Mouse (Mus musculus) brain, embryonic 18.5 days (tissue): Measurements from ENCODE around the gene Auts2.

ENCODE experiments used
- DNase-seq: peaks from one replicate; pipeline ENCODE4 v3.0.0-alpha.2; 2012; ENCODE audit warnings: low read depth, low spot score

Auts2 gene

DNA sequence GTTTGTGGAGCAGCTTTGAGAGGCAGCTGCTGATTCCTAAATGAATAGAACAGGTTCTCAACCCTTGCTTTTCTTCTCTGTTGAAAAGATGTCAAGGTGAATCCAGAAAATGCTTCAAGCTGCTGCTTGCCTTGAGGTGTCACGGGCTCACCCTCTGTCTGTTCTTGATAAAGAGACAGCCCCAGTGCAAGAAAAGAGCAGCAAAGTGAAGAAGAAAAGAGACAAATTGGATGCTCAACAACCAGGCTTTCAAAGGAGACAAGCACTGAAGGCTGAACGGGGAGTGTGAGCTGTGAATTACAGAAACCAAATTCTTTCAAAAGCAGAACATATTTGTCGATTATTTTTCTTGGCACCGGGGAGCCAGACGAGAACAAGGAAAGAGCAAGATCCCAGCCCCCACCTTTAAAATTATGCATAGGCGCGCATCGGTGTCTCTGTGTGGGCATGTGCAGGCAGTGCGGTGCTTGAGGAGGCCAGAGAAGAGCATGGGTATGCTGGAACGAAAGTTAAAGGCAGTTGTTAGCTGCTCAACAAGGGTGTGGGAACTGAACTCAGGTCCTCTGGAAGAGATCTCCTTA lies 730.6 kb downstream of the Auts2 start:
- no peak for DNase-seq

DNA sequence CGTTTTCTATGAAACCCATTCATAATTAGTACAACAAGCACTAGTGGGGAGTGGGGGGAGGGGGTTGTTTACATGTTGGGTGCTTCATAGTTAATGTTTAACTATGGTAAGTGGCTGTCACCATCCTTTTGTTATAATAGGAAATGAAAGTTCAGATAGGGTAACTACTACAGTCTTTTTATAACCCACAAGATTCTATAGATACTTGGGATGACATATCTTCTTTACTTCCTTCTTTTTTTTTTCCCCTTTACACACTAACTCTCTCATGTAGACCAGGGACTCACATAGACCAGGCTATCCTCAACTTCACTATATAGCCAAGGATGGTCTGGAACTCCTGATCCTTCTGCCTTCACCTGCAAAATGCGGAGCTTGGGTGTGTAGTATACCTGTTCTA lies 736.8 kb downstream of the Auts2 start:
- DNase-seq = no peak

DNA sequence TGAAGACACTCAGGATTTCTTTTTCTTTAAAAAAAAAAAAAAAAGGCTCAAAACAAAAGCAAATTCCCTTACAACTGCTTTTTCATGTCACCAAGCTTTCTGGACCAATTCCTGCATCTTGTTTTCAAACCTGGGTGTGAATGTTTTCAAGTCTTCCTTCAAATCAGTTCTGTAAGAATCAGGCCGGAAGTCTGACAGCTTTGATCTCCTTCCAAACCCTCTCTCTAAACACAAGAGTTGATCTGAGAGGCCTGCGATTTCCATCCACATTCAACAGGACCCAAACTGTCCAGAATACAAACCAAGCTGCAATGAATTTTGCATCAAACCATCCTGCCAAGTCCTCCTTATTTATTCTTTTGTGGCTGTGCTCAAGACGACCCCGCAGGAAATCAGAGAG lies 737.9 kb downstream of the Auts2 start:
- no peak for DNase-seq

DNA sequence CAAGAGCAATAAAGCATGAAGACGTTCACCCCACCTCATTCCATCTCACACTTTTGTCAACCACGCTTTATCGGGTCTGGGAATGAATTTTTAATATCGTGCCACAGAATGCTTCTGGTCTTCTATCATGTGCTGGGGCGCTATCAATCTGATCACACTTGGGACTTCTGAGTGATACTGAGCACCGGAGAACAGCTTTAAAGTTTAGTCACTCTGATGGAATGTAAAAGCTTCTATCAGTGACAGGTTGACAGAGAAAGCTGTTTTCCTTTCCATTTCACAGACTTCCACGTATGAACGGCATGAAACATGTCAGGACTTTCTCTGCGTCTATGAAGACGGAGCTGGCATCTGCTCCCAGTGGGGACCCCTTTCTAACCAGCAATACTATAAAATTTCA lies 739.5 kb downstream of the Auts2 start:
- DNase-seq = no peak

DNA sequence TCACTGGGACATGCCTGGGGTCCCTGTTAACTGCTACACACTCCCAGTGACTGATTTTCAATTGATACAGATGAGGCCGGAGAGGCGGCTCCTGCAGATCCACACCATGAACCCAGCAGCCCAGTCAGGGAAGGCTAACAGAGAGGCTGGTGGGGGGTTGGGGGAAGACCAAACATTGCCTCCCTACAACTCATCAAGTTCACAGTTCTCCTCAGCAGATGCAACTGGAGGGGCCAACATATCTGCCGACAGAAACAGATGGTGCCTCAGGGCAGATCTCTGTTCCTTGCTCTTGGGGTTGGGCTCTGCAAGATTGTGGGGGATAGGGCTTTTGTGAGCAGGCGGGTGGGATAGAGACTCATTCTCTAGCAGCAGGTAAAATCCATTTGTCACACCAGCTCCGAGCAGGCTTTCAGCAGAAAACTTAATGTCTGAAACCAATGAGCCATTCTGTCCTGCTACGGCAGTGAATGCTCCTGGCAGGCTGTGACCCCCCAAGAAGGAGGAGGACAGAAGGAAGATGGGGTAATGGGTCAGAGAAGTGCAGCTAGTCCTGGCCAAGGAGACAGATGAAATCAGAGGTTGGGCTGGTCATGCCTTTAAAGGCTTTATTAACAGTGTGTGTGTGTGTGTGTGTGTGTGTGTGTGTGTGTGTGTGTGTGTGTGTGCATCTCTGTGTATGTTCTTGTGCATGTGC lies 740.7 kb downstream of the Auts2 start:
- no peak for DNase-seq

DNA sequence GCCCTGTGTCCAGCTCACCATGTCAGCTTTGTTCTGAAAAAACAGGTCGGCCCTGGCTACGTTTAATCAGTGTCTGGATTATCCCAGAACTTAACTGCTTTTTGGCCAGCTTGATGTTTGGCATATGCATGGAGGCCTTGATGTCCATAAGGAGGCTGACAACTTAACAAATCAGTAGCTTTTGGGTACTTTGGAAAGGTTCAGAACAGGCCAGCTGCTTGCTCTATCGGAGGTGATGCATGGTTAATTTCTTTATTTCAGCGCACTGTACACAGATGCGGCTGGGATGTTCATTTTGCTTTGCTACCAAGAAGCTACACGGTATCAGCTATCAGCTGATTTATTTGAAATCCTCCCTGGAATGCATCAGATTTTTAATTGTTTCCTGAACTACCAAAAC lies 741.2 kb downstream of the Auts2 start:
- DNase-seq = no peak

DNA sequence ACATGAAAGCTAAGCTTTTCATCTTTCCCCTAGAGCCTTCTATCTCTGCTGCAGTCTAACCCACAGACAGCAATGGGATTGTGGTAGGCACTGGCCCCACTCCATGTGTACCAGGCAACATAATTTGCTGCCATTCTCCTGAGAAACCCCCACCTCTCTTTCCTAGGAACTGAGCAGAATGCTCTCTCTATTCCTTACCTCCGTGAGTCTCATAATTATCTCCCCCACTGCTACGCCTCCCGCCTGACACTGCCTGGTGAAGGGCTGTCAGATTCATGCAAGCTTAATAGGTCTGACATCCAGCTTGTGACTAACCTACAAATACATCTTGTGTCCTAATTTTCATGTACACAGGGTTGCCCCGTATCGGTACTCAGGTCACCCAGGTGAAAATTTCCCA lies 744.8 kb downstream of the Auts2 start:
- DNase-seq = no peak

DNA sequence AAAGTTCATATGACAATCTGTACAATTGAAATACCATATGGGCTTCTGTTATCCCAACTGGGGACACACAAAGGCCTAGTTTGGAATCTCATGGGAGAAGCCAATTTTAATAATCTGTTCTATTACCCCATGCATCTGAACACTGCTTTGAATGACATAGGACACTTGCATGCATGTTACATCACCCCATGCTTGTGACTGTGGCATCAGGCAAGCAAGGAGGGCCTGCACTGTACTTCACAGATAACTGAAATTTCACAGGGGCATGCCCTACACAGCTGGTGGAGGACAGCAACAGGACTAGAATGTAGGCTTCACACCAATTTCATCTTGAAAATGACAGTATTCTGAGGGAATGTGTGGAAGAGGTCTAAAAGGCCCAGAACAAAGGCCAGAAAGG lies 746.1 kb downstream of the Auts2 start:
- DNase-seq = no peak

DNA sequence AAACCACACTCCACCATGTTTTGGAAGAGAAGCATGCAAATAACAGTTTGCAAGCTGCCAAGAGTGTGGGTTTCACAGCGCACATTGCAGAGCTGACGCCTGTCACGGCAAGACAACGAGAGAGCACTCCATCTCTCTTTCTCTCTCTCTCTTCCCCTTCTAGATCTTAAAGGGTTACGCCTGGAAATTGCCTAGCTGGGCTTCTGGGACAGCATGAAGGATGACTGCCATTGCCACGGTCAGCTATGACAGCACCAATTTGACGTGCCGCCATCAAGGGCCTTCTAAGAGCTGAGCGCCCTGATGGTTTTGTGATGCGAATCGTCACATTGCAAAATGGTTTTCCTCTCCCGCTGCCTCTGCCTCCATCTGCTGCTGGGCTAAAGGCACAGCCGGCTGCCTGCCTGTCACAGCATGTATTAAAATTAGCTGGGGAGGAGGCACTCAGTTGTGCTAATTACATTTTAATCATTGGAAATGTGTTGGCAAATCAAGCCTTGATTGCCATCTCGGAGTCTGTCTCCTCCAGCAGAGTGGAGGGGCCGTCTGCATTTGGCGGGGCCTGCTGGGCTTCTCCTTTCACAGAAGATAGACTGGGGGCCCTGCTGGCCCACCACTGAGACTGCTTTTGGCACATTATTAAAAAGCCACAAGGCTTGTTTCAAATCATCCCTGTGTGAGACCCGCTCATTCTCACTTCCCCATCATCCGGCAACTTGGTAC lies 748.6 kb downstream of the Auts2 start:
- DNase-seq = peak; percentile 90

DNA sequence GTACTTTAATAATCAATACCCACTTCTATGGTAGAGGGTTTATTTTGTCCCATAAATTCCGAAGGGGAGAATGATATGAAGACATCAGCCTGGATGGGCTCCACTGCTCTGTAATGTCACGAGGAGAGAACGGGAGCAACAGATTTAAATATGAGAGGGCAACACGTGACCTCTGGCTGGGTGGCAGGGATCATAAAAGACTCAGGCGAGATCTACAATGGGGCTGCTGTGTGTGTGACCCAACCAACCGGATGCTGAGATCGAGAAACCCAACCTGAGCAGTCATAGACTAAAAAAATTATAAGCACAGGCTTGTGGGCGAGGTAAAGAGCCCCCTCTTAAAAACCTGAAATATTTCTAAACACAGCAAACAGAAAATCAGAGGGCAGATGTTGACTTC lies 753.5 kb downstream of the Auts2 start:
- DNase-seq = no peak

DNA sequence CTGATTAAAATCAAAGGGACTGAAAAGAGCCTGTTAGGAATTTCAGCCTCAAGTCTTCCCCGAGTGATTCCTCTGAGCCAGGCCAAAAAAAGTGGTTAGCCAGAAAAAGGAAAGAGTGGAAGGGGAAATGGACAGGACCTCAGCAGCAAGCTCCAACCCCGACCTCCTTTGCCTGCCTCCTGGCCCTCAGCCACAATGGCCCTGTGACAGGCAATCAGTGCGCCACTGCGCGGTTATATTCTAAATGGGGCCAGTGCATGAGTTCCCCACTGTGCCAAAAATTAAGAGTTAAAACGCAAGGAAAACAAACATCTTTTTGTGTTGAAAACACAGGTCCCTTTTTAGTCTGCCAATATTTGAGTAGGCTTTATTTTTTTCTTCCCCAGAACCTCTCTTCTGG lies 755.1 kb downstream of the Auts2 start:
- DNase-seq = no peak

DNA sequence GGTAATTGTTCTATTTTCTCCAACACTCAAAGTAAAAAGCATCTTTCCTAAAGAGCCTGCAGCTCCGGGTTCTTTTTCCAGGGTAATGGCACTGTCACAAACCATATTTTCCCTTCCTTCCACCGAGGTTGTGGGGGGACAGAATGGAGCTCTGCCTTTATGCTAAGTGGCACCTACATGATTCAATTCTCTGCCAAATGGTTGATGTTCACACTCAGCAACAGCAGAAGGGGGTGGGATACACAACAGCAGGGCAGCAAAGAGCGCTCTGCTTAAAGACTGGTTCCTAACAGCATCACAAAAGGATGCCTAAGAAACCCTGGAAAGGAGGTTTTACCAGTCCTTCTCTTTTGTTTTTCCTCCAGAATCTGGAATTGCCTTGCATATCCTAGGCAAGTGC lies 759.9 kb downstream of the Auts2 start:
- DNase-seq = no peak

DNA sequence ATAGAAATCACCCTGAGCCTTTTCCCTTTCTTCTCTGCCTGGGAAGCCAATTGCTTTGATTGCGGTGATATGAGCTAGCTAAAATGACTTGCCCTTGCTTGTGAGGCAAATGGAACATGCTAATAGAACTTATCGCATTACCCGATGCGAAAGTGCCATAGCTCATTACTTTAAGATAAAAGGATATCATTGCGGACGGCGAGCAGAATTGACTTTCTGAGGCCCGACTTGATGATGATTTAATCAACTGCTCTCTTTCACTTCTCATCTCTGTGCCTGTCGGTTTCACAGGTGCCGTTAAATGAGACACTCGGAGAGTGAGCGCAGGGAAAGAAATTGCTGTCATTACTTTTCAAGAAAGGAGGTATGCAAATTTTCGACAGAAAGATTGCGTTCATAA lies 762.1 kb downstream of the Auts2 start:
- DNase-seq = no peak

DNA sequence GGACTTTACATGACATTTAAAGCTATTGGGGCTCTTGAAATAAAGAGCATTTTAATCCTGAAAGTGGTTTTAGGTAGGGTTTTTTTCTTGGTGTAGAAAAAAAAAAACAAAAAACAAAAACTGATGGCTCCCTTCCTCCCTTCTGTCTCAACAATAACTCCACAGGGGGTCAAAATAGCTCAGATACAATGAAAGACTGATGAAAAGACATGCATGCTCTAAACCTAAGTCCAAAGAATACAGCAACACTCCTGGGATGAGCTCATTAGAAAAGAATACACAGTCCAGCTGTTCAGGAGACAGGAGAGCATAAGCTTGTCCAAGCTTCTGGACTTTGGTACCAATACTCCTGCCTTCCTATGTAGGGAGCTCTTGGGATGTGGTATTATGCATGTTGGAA lies 764.0 kb downstream of the Auts2 start:
- DNase-seq = no peak

DNA sequence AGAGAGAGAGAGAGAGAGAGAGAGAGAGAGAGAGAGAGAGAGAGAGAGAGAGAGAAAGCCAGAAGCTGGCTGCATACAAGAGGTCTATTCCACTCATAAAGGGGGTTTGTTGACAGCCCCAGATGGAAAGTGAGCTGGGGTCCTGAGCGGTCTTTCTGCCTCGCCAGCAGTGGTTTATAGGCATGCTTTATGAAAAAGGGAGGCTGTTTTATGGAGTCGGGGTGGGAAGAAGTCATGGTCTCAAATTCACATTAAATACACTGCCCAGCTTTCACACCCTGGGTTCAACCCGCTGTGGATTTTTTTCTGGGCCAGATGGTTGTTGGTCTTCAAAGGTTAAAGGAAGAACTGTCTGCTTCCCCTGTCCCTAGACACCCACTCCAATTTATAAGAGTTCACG lies 767.5 kb downstream of the Auts2 start:
- DNase-seq = no peak

DNA sequence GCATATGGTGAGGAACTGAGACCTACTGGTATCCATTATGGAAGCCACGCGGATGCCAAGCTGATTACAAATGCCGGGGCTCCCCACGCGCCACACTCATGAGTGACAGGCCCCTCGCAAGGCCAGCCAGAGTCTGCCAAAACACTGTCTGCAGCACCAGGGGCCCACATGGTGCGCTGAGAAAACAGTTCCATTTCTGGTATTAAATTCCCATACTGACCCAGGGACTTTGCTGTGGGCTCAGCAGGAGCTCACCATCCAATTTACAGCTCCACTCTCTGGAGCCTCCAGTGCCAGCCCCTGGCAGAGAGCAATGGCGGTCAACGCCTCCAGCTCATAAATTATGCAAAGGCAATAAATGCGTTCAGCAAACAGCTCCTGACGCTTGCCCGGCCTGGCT lies 767.9 kb downstream of the Auts2 start:
- peak; percentile 65 for DNase-seq

DNA sequence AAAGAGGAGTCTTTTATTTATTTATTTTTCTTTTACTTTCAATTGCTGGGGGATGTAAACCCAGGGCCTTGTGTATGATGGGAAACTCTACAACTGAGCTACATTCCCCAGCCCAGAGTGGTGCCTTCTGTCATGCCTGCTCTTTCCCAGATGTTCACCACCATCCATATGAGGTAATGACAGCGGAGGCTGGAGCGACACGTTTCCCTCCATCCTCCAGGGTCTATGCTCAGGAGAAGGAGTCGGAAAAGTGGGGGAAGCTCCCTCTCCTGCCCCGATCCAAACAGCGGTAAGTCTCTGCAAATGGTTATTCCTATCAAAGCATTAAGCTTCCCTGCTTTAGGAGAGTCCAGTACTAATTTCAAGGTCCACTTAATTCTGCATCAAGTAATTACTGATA lies 768.4 kb downstream of the Auts2 start:
- no peak for DNase-seq

DNA sequence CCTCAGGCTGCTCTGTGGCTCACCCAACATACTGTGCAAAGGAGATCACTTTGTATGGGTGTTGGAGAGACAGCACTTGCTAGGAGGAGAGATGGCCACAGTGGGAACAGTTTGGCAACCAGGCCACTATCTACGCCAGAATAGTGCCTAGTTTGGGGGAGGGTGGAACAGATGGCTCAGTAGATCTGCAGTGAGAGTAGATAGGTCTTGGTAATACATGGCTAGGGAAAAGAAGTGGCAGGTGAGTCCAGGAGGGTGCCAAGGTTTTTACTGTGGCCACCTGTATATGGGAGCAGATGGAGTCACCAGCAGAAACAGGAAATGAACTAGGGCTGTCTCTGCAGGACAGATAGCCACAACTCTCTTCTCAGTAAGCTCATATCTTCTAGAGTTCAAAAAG lies 770.5 kb downstream of the Auts2 start:
- DNase-seq = no peak

DNA sequence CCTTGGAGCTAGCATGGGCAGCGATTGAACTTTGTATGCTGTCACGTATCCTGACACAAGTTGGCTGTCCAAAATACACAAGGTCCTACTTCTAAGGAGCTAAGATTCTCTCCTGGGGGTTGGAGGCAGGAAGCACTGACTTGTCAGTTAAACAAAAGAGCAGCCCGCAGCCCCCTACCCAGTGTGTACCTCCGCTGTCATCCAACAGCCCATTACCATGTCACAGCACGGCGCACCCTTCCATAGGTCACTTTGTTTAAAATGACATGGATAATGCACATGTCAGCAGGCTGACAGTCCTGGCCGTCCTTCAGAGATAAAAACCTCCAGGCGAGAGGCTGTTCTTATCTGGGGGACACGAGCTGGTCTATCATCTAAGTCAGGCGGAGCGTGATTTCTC lies 773.9 kb downstream of the Auts2 start:
- DNase-seq = no peak

DNA sequence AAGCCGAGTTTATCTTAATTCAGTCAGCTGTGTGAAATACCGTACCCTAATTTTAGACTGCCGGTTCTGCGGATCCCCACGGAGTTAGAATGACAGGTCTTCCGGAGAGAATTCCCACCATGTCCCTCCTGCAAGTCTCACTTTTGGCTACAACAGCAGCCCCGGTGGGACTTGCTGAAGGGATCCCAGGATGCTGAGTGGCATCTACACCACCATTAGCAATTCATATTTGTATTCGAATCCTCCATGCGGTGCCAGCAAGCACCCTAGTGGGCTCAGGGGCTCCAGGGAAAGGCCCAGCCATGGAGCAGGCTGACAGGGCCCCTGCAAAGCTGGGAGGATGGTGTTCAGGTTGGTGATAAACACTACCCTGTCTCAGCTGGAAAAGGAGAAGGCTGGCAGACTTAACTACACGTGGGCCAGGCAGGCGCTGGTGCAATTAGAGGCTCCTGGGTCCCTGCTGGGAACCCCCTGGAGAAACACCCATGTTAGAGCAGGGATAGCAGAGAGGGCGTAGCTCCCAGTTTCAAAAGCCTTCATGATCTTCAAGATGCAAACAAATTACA lies 775.4 kb downstream of the Auts2 start:
- DNase-seq = no peak

DNA sequence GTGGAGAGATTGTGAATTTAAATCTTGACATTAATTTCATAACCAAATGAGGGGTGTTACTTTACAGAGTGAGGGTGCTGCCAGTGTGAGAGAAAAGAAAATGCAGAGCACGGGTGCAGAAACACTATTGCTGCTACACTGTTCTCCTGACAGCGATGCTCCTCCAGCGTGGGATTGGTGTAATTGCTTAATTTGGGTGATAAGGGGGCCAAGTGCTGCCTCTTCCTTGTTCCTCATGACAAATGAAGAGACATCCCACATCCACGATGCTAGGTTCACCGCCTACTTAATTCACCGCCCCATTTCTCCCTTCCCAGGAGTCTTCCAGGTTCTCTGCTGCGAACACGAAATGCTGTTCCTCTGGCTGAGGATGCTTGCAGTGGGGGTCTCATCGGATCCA lies 776.0 kb downstream of the Auts2 start:
- DNase-seq = no peak

DNA sequence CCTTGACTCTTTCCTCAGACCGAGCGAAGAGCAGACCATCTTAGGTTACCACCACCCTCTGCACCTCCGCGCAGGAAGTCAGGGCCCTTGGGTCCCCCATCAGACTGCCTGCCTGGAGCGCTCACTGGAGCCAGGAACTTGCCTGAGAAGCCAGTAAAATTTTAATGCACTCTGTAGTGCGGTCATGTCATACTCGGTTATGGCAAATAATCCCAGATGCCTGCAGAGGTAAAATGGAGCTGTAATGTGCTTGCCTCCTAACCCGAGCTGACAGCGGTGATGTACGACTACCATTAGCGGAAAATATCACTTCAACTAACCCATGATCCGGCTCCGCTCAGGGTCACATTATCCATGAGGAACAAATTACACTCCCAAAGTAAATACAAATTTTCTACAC lies 783.7 kb downstream of the Auts2 start:
- no peak for DNase-seq

DNA sequence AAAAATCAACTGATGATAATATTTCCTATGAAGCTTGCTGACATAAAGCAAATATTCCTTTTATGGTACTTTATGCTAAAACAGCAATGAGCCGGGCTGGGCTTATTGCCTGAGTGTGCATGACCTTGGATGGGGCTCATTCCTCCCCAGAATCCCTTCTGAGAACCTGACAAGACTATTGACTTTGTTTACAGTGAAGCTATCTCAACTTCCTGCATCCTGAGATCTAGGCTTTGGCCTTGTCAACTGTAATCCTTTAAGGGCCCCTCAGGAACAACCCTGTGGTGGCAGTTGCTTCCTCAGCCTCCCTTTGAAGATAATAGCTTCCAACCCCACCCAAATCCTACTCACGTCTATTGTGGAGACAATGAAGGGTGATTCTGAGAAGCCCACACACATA lies 792.8 kb downstream of the Auts2 start:
- DNase-seq = no peak
